Mouse (Mus musculus): Measurements from ENCODE around the gene Gm4787. TPM values are rescaled to one million over a fixed set of nuclear protein-coding genes. Genes with fewer than 3 reads are reported as not detected.

Gm4787 gene
- polyA plus RNA-seq, 1 experiment, result 0.30 TPM

- no peaks in the 10 kb centered on the region for H3K36me3 ChIP-seq (ENCODE audit: control insufficient read depth, insufficient read depth, low read length)
- H3K4me1 ChIP-seq (ENCODE audit: control insufficient read depth, insufficient read depth, insufficient read length), result no peaks in the 10 kb centered on the region
- H3K27me3 ChIP-seq (ENCODE audit: control insufficient read depth, insufficient read depth, low read length), result peaks cover 9% of the 10 kb centered on the region
- no peak overlapping the region for H3K27ac ChIP-seq (ENCODE audit: insufficient read depth, low read length)
- WGBS, result 4% methylated on average over 39 of the region's 54 CpGs
- no peak overlapping the region for H3K4me3 ChIP-seq (ENCODE audit: extremely low read depth, insufficient read depth, insufficient read length)
- no peak for DNase-seq (ENCODE audit: low read depth in 1 of 2, low spot score in 2 of 2)
- TF ChIP-seq POLR2A (IDR thresholded peaks at IDR 0.05; ENCODE audit: low read depth, low read length), result no peak
- no peak for TF ChIP-seq CTCF (IDR thresholded peaks at IDR 0.05; ENCODE audit: extremely low read depth, insufficient read depth, insufficient read length, insufficient replicate concordance)
Observed at GRCm38 (mm10) chr12:81331937-81332874, 47.1 kb downstream of the Gm4787 start.

GRCm38 (mm10) chr12:81331046-81331638, 48.1 kb downstream of the Gm4787 start:
- H3K27me3 ChIP-seq (ENCODE audit: control insufficient read depth, insufficient read depth, low read length), result peaks cover 9% of the 10 kb centered on the region
- WGBS, result 52% methylated on average over 5 of the region's 5 CpGs
- H3K36me3 ChIP-seq (ENCODE audit: control insufficient read depth, insufficient read depth, low read length), result no peaks in the 10 kb centered on the region
- H3K4me1 ChIP-seq (ENCODE audit: control insufficient read depth, insufficient read depth, insufficient read length), result no peaks in the 10 kb centered on the region
- TF ChIP-seq POLR2A (IDR thresholded peaks at IDR 0.05; ENCODE audit: low read depth, low read length) (no peak), CTCF (IDR thresholded peaks at IDR 0.05; ENCODE audit: extremely low read depth, insufficient read depth, insufficient read length, insufficient replicate concordance) (no peak)
- no peak for DNase-seq (ENCODE audit: low read depth in 1 of 2, low spot score in 2 of 2)
- no peak overlapping the region for H3K4me3 ChIP-seq (ENCODE audit: extremely low read depth, insufficient read depth, insufficient read length)
- H3K27ac ChIP-seq (ENCODE audit: insufficient read depth, low read length), result no peak overlapping the region

Other genes starting within 250 kb of the Gm4787 start
- gene Slc8a3, start 46.3 kb downstream of the Gm4787 start, polyA plus RNA-seq (2012; rRNA removed), result not detected in 2 replicates
- gene Adam4, start 42.5 kb upstream of the Gm4787 start, polyA plus RNA-seq (2012; rRNA removed), result 0.20 and 0.35 TPM in 2 replicates
- 47.6 and 54.1 TPM in 2 replicates for gene Cox16, start 105.7 kb upstream of the Gm4787 start, polyA plus RNA-seq (2012; rRNA removed)
- gene Gm20498, start 153.4 kb upstream of the Gm4787 start, polyA plus RNA-seq (2012; rRNA removed), result 4.7 and 7.5 TPM in 2 replicates
- gene Synj2bp, start 153.4 kb upstream of the Gm4787 start, polyA plus RNA-seq (2012; rRNA removed), result 10.7 and 13.7 TPM in 2 replicates
- 0.02 TPM in 1 of 2 replicates, not detected in the other for gene Adam21, start 189.0 kb upstream of the Gm4787 start, polyA plus RNA-seq (2012; rRNA removed)
- gene Med6, start 215.5 kb upstream of the Gm4787 start, polyA plus RNA-seq (2012; rRNA removed), result 2.8 and 3.3 TPM in 2 replicates

Measured in spleen, adult 2 months (tissue).